ENCODE assay signal across 14 mouse cellular contexts in genomic region chr6:12248599-12248998, GRCm38 (mm10).
DNase-seq lines count a peak whose midpoint lies in the region; ATAC-seq and TF ChIP-seq lines count a peak whose summit lies in the region.
"Had no signal": no experiment of that assay in that cellular context is flagged by ENCODE, and none has a peak within 500 bp of the region (broad histone marks: within the 10 kb centered on the region; RNA-seq: fewer than 3 reads in every experiment).

No protein-coding gene starts in this region.

- H3K27me3 ChIP-seq in forebrain, embryonic 15.5 days: no peaks in the 10 kb centered on the region
- no peaks in the 10 kb centered on the region for H3K27me3 ChIP-seq in forebrain, embryonic 11.5 days (ENCODE audit: control insufficient read depth, insufficient read depth, low read length)
- H3K27me3 ChIP-seq in lung, postnatal 0 days (replicated peaks; ENCODE audit: insufficient read depth, low read length): no peaks in the 10 kb centered on the region
- no peaks in the 10 kb centered on the region for H3K27me3 ChIP-seq in kidney, adult 2 months (replicated peaks; ENCODE audit: control insufficient read depth, insufficient read depth, low read length)
- H3K27me3 ChIP-seq: embryonic facial prominence, embryonic 13.5 days; neural tube, embryonic 12.5 days; stomach, embryonic 15.5 days had no signal

- no peak for DNase-seq in forebrain, embryonic 11.5 days (ENCODE audit: low spot score)
- peak; percentile 29 for DNase-seq in lung, postnatal 0 days (ENCODE audit: low spot score)
- no peak for DNase-seq in lung, adult 18-20 months
- DNase-seq in cerebellum, postnatal 36 days: peak; percentile 49 to 73
- DNase-seq in lung, postnatal 14 days: peak; percentile 11
- DNase-seq in kidney, adult 2 months: no peak
- DNase-seq in embryo, embryonic 9.5 days (ENCODE audit: extremely low spot score): no peak
- DNase-seq: heart, postnatal 10 days; midbrain, embryonic 14.5 days had no signal

- no peak overlapping the region for H3K9ac ChIP-seq in forebrain, embryonic 15.5 days (replicated peaks)
- no peak overlapping the region for H3K9ac ChIP-seq in forebrain, embryonic 11.5 days (ENCODE audit: low read length)
- H3K9ac ChIP-seq in lung, postnatal 0 days (replicated peaks; ENCODE audit: low read depth): no peak overlapping the region
- H3K9ac ChIP-seq: embryonic facial prominence, embryonic 13.5 days; neural tube, embryonic 12.5 days; stomach, embryonic 15.5 days had no signal

- TF ChIP-seq POLR2A in kidney, adult 2 months (IDR thresholded peaks at IDR 0.05; ENCODE audit: low read depth, low read length): no peak

- H3K4me2 ChIP-seq in forebrain, embryonic 15.5 days (replicated peaks): no peak overlapping the region
- no peak overlapping the region for H3K4me2 ChIP-seq in forebrain, embryonic 11.5 days (ENCODE audit: low read depth, low read length, severe bottlenecking)
- H3K4me2 ChIP-seq in lung, postnatal 0 days (replicated peaks; ENCODE audit: low read depth, low read length): no peak overlapping the region
- H3K4me2 ChIP-seq: embryonic facial prominence, embryonic 13.5 days; neural tube, embryonic 12.5 days; stomach, embryonic 15.5 days had no signal

- no peaks in the 10 kb centered on the region for H3K9me3 ChIP-seq in forebrain, embryonic 15.5 days
- no peaks in the 10 kb centered on the region for H3K9me3 ChIP-seq in forebrain, embryonic 11.5 days (ENCODE audit: control insufficient read depth, low read length)
- H3K9me3 ChIP-seq in lung, postnatal 0 days (ENCODE audit: low read length): no peaks in the 10 kb centered on the region
- H3K9me3 ChIP-seq: embryonic facial prominence, embryonic 13.5 days; G1E; neural tube, embryonic 12.5 days; stomach, embryonic 15.5 days had no signal

- no peak for TF ChIP-seq EP300 in lung, postnatal 0 days (IDR thresholded peaks at IDR 0.05)

- peaks cover 8% of the 10 kb centered on the region; the same call in 1 of the 2 replicates for H3K4me1 ChIP-seq in forebrain, embryonic 15.5 days
- no peaks in the 10 kb centered on the region for H3K4me1 ChIP-seq in forebrain, embryonic 11.5 days (replicated peaks; ENCODE audit: control insufficient read depth, insufficient read depth, low read length)
- H3K4me1 ChIP-seq in lung, postnatal 0 days (ENCODE audit: insufficient read depth, low read depth, low read length): no peaks in the 10 kb centered on the region
- H3K4me1 ChIP-seq in kidney, adult 2 months (ENCODE audit: control insufficient read depth, insufficient read depth, low read length): no peaks in the 10 kb centered on the region
- H3K4me1 ChIP-seq: embryonic facial prominence, embryonic 13.5 days; neural tube, embryonic 12.5 days; stomach, embryonic 15.5 days had no signal

- 62% methylated on average over 4 of the region's 4 CpGs for WGBS in forebrain, embryonic 15.5 days
- 91% methylated on average over 4 of the region's 4 CpGs for WGBS in forebrain, embryonic 11.5 days
- WGBS in lung, postnatal 0 days: 61% methylated on average over 4 of the region's 4 CpGs
- 72% methylated on average over 4 of the region's 4 CpGs for WGBS in kidney, adult 2 months

- H3K4me3 ChIP-seq in forebrain, embryonic 15.5 days: no peak overlapping the region
- no peak overlapping the region for H3K4me3 ChIP-seq in forebrain, embryonic 11.5 days (ENCODE audit: low read depth, low read length)
- H3K4me3 ChIP-seq in lung, postnatal 0 days (ENCODE audit: low read depth, low read length): no peak overlapping the region
- H3K4me3 ChIP-seq in kidney, adult 2 months (ENCODE audit: insufficient read depth, low read depth, low read length): no peak overlapping the region
- H3K4me3 ChIP-seq: embryonic facial prominence, embryonic 13.5 days; neural tube, embryonic 12.5 days; stomach, embryonic 15.5 days had no signal

- peak; percentile 81 for ATAC-seq in forebrain, embryonic 15.5 days (replicated peaks)
- ATAC-seq in forebrain, embryonic 11.5 days (replicated peaks; ENCODE audit: low FRiP score): no peak
- ATAC-seq in lung, postnatal 0 days: peak; percentile 38

- no peaks in the 10 kb centered on the region for H3K36me3 ChIP-seq in forebrain, embryonic 15.5 days
- H3K36me3 ChIP-seq in forebrain, embryonic 11.5 days (ENCODE audit: control insufficient read depth, insufficient read depth, low read length): no peaks in the 10 kb centered on the region
- no peaks in the 10 kb centered on the region for H3K36me3 ChIP-seq in lung, postnatal 0 days (ENCODE audit: insufficient read depth, low read length)
- no peaks in the 10 kb centered on the region for H3K36me3 ChIP-seq in kidney, adult 2 months (ENCODE audit: control insufficient read depth, insufficient read depth, low read length)
- H3K36me3 ChIP-seq: embryonic facial prominence, embryonic 13.5 days; G1E; neural tube, embryonic 12.5 days; stomach, embryonic 15.5 days had no signal

- H3K27ac ChIP-seq in forebrain, embryonic 15.5 days (replicated peaks): no peak overlapping the region
- H3K27ac ChIP-seq in forebrain, embryonic 11.5 days (ENCODE audit: low read depth, low read length): no peak overlapping the region
- no peak overlapping the region for H3K27ac ChIP-seq in lung, postnatal 0 days (ENCODE audit: low read length)
- H3K27ac ChIP-seq in kidney, adult 2 months (ENCODE audit: insufficient read depth, low read depth, low read length): no peak overlapping the region
- H3K27ac ChIP-seq: embryonic facial prominence, embryonic 13.5 days; neural tube, embryonic 12.5 days; stomach, embryonic 15.5 days had no signal

- TF ChIP-seq CTCF in lung, postnatal 0 days (IDR thresholded peaks at IDR 0.05): no peak
- TF ChIP-seq CTCF in kidney, adult 2 months (conservative IDR thresholded peaks at IDR 0.05; ENCODE audit: insufficient read depth, insufficient read length, low read depth, low read length): no peak

Comparison
In these comparisons a context has a peak if more than half of its experiments do, and no peak if none do; other contexts are left out.
1. DNase-seq: peak in lung, postnatal 0 days (single experiment), cerebellum, postnatal 36 days (2 of 2) and lung, postnatal 14 days (single experiment); none in forebrain, embryonic 11.5 days (single experiment), lung, adult 18-20 months (0 of 2), kidney, adult 2 months (single experiment) and embryo, embryonic 9.5 days (single experiment).